Mouse (Mus musculus) bone marrow macrophage, adult 2 months (primary cell): ENCODE measurements around the gene Wdfy4. TPM values are rescaled to one million over a fixed set of nuclear protein-coding genes. Genes with fewer than 3 reads are reported as not detected.

Experiments
- H3K27ac ChIP-seq: 2 replicates; pipeline ENCODE4 v1.5.1; 2012; ENCODE audit warnings: low read depth, low read length; ENCODE audit not compliant: insufficient read depth
- H3K4me1 ChIP-seq: 2 replicates; pipeline ENCODE4 v1.6.1; 2012; ENCODE audit warnings: low read length; ENCODE audit not compliant: control insufficient read depth, insufficient read depth
- H3K4me3 ChIP-seq: 2 replicates; pipeline ENCODE4 v1.5.1; 2012; ENCODE audit warnings: mild to moderate bottlenecking, low read length, moderate library complexity; ENCODE audit not compliant: insufficient read depth
- CTCF ChIP-seq: IDR thresholded peaks from 2 replicates; pipeline ENCODE4 v1.5.1; 2012; ENCODE audit warnings: low read depth, mild to moderate bottlenecking, low read length, moderate library complexity
- POLR2A ChIP-seq: IDR thresholded peaks from 2 replicates; pipeline ENCODE4 v1.6.1; 2012; ENCODE audit warnings: mild to moderate bottlenecking, low read depth, low read length, borderline replicate concordance
- polyA plus RNA-seq: library from polyadenylated mRNA; stranded (reverse); fragments of >200 nt; gene quantifications from 2 replicates; pipeline ENCODE4 v1.2.4, GENCODE M21; 2012; ENCODE audit not compliant: missing spikeins, insufficient read depth, insufficient read length

Gene Wdfy4
- polyA plus RNA-seq, 1 experiment, result 39.7 TPM

DNA sequence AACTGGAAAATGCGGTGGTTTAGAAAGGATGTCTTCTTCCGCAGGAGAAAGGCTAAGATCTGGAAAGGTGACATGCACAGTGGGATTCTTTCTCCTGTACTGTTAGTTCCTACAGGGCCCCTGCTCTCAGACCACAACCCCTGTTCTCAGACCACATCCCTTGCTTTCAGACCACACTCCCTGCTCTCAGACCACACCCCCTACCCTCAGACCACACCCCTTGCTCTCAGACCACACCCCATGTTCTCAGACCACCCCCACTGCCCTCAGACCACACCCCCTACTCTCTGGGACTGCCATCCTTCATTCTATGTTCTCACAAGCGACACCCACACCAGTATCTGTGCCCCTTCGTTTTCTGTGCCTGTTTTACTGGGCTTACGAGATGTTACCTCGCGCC lies 86.2 kb downstream of the Wdfy4 start:
- no peak for TF ChIP-seq POLR2A
- TF ChIP-seq CTCF, result no peak
- H3K4me1 ChIP-seq, result peaks cover 33% of the 10 kb centered on the region
- H3K4me3 ChIP-seq, result no peak overlapping the region
- H3K27ac ChIP-seq, result no peak overlapping the region

DNA sequence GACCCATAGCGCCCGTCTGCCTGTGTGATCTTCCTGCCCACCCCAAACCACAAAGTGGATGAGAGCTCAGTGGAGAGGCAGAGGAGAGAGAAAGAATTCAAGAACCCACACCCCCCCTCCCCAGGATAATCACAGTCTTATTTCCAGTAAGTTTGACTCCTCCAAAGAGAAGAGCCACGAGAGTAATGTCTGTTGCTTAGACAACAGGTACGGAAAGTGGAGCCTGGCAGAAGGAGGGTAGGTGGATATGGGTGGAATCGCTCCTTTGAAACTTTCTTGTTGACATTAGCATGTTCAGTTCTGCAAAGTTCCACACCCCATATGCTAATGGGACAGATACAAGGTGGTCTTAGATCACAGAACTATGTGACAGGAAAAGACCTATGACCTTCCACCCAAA lies 88.8 kb downstream of the Wdfy4 start:
- no peak overlapping the region for H3K4me3 ChIP-seq
- no peak for TF ChIP-seq POLR2A
- TF ChIP-seq CTCF, result no peak

DNA sequence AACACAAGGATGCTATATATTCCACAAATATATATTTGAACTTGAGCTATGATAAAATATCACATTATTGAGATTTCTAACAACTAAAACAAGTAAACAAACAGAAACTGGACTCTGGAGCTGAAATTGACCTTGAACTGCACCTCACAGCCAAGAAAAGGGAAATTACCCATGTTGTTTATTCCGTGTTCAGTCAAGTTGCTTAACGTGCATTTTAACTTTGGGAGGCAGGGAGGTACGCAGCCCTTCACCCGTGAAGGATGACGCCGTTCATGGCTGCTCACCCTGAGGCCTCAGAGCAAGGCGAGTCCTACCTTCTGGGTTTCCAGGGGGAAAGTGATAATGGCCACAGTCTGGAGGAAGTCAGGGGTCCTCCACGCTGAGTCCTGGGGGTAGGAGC lies 102.0 kb downstream of the Wdfy4 start:
- no peak for TF ChIP-seq POLR2A
- Histone ChIP-seq H3K4me3 (no peak overlapping the region), H3K4me1 (no peaks in the 10 kb centered on the region), H3K27ac (no peak overlapping the region)

More for the DNA sequence above, 88.8 kb downstream of the Wdfy4 start:
- H3K4me1 ChIP-seq, result peaks cover 21% of the 10 kb centered on the region
- no peak overlapping the region for H3K27ac ChIP-seq

DNA sequence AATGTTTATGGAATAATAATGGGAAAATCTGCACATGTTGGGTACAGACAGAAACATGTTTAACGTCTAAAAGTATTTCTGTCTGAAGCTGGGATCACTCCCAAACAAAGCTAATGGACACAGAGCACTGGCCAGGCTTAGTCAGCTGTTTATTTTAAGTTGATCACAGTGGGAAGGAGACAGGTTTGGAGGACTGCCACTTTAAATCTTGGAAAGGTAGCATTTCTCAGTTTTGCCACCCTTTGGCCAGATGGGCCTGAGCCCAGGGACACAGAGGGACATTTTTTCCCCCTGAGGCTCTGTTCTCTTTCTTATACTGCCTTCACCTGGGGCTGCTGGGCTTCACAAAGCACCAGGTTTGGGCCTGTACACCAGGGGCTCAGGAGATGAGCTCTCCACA lies 103.0 kb downstream of the Wdfy4 start:
- no peak overlapping the region for H3K4me3 ChIP-seq
- H3K27ac ChIP-seq, result no peak overlapping the region
- TF ChIP-seq CTCF, result no peak
- TF ChIP-seq POLR2A, result no peak
- H3K4me1 ChIP-seq, result no peaks in the 10 kb centered on the region

DNA sequence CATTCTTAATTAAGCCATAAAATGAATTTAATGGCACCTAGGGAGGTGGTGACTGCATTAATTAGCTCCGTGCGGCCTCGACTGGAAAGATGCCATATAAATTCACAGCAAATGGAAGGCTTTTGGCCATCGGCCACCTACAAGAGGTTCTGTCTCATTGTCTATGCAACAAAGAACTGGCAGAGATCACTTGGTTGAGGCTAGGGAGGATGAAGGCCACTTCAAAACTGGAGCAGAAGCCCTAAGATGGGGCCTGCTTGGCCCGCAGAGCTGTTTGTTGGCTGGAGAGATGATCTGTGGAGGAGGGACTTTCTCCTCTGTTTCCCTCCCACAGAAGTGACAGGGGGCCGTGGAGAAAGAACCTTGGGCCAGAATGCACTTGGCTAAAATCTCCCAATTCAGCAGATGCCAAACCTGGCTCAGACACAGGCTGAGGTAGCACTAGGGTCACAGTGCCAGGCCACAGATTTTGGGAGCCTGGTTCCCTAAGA lies 103.9 kb downstream of the Wdfy4 start:
- H3K27ac ChIP-seq, result no peak overlapping the region
- H3K4me3 ChIP-seq, result no peak overlapping the region
- no peak for TF ChIP-seq CTCF
- no peak for TF ChIP-seq POLR2A
- H3K4me1 ChIP-seq, result no peaks in the 10 kb centered on the region

DNA sequence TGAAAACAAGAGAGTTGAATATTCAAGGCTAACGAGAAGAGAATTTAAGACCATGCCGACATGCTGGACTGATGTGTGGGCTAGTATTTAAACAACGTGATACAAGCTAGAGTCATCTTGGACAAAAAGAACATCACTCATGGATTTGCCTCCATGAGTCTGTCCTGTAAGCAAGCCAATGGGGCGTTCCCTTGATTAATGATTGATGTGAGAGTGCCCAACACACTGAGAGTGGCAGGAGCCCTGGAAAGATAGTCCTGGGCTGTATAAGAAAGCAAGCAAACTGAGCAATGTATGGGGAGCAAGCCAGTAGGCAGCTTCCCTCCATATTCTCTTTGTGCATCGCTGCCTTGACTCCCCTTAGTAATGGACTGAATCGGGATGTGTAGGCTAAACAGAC lies 106.7 kb downstream of the Wdfy4 start:
- Histone ChIP-seq H3K4me1 (no peaks in the 10 kb centered on the region), H3K27ac (no peak overlapping the region), H3K4me3 (no peak overlapping the region)
- TF ChIP-seq POLR2A (no peak), CTCF (no peak)

DNA sequence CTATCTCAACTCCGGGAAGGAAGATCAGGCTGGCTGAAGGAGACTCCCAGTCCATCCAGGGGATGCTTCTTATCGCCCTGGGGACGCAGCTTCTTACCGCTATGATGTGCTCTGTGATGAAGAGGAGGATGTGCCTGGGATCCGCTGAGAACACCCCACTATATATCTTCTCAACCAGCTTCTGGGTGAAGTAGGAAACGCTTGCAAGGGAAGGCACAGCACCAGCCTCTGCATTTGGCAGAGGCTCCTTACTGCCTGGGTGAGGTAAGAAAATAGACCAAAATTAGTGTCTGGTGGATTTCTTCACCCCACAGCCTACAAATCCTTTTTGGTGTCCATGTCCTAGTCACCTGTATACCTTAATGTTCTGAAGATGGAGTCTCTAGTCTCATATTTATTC lies 107.2 kb downstream of the Wdfy4 start:
- no peak overlapping the region for H3K27ac ChIP-seq
- TF ChIP-seq CTCF, result no peak
- TF ChIP-seq POLR2A, result no peak
- no peak overlapping the region for H3K4me3 ChIP-seq
- H3K4me1 ChIP-seq, result no peaks in the 10 kb centered on the region

DNA sequence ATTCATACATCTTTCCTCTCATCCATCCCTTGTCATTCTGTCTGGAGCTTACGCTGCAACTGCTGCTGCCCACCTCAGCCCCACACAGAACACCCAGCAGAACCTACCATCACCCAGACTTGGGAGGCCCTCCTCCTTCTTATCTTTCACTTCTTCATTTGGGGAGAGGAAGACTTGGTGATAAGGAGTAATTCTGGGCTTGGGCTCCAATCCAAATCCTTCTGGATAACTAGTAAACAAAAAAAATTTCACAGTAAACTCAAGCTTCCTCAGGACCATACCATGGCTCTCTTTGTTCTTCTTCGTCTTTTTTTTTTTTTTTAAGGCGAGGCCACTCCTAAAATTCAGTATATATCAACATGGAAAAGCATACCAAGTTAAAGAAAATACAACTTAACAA lies 112.0 kb downstream of the Wdfy4 start:
- Histone ChIP-seq H3K4me1 (no peaks in the 10 kb centered on the region), H3K27ac (no peak overlapping the region), H3K4me3 (no peak overlapping the region)
- TF ChIP-seq CTCF (no peak), POLR2A (no peak)

DNA sequence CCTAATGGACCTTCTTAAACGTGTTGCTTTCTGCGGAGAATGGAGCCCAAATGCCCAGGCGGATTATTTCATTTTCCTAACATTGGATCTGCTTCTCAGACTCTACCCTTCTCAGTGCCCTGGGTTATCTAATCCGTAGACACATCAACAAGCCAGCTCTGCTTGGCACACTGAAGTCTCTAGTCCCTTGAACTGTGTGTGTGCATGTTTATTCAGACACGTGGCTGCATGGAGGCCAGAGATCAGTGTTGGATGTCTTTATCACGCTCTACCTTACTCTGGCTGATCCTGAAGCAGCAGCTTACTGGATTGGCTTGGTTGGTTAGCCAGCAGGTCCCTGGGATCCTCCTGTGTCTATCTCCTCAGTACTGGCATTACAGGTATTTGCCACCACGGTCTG lies 113.0 kb downstream of the Wdfy4 start:
- TF ChIP-seq POLR2A, result no peak
- no peak for TF ChIP-seq CTCF
- H3K4me1 ChIP-seq, result no peaks in the 10 kb centered on the region
- H3K27ac ChIP-seq, result no peak overlapping the region
- no peak overlapping the region for H3K4me3 ChIP-seq

DNA sequence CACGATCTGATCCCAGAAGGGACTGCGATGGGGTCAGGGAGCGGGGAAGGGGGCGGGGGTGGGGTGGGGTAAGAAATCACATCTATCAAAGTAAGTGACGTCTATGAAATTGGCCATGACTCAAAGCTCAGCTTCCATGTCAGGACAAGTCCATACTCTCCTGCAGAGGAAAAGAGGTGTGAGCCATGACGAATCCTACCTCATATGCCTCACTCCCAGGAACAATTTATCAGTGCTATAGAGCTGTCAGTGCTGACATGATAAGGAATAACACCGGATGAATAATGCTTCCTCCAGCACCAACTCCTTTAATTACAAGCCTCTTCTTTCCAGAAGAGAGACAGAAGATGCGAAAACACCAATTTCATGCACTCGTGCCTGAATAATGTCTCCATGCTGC lies 117.6 kb downstream of the Wdfy4 start:
- TF ChIP-seq POLR2A (no peak), CTCF (no peak)
- Histone ChIP-seq H3K4me3 (no peak overlapping the region), H3K4me1 (no peaks in the 10 kb centered on the region), H3K27ac (no peak overlapping the region)

DNA sequence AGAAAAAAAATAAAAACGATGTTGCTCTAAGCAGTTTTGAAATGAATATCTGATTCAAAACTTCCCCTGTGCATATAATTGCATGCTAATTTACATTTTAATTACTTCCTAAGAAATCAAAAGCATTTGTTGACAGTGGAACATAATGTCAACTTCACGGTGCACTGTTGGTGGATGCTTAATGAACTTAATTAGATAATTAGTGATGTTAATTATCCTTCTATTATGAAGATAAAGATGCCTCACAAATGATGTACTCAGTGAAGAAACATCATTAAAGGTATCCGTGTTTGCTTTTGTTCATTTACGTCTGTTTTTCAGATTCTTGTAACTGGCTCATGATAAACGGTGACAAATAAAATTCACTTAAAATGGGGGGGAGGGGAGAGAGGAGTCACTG lies 122.3 kb downstream of the Wdfy4 start:
- H3K27ac ChIP-seq, result no peak overlapping the region
- H3K4me3 ChIP-seq, result no peak overlapping the region
- no peak for TF ChIP-seq CTCF
- peaks cover 7% of the 10 kb centered on the region for H3K4me1 ChIP-seq
